Mouse (Mus musculus) layer of hippocampus, adult 11-12 months (tissue): ENCODE measurements around the gene Tcam1.
A peak's percentile ranks its signal among the peaks of the same experiment; 100 is the strongest.

Experiments used
- DNase-seq: peaks from one replicate; pipeline ENCODE4 v3.0.0; 2022; ENCODE audit warnings: low spot score

Tcam1 gene

DNA sequence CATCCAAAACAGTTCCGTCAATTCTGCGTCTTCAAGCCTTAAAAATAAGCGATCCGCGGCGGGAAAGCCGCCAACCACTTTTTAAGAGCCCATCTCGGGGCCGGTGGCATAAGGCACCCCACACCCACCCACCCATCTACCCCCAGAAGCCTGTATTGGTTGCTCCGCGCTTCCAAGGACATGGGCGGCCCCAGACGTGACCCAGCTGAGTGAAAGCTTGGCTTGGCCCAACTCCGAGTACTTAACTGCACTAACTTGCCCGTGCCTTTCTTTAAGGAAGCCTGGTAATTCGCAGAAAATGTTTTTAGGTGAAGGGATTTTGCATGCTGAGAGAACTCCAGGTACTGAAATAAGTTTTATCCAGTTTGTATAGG, 3.2 kb upstream of the Tcam1 start:
- DNase-seq, result no peak

DNA sequence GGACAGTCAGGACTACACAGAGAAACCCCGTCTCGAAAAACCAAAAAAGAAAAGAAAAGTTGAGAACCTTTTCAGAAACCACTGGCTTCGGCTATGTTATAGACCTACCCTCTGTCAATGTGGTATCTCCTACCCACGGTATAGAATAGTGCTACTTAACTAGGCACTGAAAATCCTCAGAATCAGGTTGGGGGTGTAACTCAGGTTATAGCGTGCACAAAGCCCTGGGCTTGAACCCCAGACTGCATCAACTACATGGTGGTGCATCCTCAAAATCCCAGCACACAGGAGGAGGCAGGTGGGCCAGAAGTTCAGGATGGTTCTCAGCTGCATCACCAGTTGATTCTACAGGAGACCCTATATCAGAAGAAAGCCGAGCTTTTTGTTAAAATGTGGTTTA, 2.7 kb upstream of the Tcam1 start:
- DNase-seq, result no peak

DNA sequence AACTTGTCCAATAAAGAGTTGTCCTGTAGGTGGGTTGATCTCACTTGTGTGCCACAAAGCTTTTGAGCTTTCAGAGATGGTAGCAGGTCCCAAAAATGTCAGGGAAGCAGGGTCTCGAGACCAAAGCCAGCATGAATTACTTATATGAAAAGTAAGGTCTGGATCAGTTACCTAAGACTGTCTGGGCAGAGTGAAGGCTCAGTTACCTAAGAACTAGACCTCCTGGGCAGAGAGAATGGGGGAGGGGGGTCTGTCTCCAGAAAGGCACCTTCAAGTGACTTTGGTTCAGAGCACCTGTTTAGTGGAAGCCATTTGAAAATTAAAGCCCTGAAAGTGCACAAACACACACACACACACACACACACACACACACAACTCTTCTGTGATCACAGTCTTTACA, 2.1 kb upstream of the Tcam1 start:
- no peak for DNase-seq

DNA sequence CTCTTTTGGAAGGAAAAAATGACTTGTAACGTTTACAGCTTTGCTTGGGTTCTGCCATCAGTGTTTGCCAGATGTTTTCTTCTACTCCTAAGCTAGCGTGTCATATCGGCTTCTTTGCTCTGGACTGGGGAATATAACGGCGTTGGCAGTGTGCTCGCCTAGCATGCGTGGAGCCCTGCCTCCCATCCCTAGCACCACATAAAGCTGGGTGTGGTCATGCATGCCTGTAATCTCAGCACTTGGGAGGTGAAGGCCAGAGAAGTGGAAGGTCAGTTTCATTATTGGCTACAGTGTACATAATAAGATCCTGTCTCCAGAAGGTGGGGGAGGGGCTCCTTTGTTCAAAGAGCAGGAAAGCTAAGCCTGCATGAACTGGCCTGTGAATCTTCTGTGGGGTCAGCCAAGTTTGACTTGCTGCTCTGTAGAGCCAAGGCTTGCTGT, 1.5 kb upstream of the Tcam1 start:
- no peak for DNase-seq

DNA sequence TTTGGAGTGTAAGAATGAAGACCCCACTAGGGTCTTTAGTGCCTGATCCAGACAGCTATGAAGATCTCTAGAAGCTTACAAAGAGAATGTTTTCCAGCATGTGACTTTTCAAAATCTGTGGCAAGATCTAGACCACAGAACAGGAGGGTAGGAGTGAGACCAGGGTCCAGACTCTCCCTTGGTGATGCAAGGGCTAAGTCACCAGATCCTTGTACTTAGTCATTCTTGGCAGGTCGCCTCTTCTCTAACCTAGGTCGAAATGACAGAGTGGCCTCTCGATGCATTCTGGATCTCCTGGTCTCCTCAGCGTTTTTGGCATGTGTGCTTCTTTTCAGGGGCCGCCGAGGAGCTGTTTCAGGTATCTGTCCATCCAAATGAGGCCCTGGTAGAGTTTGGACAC, 6.0 kb downstream of the Tcam1 start:
- no peak for DNase-seq

DNA sequence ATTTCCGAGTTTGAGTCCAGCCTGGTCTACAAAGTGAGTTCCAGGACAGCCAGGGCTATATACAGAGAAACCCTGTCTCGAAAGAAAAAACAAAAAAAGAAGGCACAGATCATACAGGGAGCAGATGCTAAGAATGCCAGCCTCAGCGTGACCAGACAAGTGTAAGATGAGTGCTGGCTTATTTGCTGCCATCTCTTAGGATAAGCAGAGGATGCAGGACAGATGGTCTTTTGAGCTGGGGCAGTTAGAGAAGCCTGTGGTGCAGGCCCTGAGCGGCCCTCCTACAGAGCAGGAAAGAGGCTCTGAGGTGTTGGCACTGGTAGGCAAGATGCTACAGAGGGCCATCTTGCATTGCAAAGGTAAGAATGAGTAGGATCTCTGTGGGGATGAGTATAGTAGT, 6.9 kb downstream of the Tcam1 start:
- no peak for DNase-seq

DNA sequence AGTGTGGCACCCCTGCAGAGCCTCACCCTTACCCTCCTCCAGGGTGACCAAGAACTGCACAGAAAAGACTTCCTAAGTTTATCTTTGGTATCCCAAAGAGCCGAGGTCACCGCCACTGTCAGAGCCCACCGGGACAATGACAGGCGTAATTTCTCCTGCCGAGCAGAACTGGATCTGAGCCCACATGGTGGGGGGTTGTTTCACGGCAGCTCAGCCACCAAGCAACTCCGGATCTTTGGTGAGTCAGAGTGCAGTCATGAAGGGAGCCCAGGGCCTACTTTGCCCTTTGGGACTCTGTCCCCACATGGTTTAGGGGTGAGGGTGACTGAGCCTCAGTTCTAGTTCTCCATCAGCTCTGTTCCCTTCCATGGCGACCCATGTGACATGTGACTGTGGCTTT, 7.7 kb downstream of the Tcam1 start:
- DNase-seq, result no peak

DNA sequence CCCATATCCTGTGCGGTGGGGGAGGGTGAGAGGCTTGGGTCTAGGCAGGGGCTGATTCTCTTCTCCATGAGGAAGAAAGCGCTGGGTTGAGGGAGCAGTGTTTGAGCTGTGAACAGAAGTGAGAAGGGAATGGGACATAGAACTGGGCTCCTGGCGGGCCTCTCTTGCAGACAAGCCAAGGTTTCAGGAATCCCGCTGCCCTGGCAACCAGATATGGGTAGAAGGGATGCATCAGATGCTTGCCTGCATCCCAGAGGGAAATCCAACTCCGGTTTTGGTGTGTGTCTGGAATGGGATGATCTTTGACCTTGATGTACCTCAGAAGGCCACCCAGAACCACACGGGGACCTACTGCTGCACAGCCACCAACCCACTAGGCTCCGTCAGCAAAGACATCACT, 9.7 kb downstream of the Tcam1 start:
- DNase-seq, result no peak

DNA sequence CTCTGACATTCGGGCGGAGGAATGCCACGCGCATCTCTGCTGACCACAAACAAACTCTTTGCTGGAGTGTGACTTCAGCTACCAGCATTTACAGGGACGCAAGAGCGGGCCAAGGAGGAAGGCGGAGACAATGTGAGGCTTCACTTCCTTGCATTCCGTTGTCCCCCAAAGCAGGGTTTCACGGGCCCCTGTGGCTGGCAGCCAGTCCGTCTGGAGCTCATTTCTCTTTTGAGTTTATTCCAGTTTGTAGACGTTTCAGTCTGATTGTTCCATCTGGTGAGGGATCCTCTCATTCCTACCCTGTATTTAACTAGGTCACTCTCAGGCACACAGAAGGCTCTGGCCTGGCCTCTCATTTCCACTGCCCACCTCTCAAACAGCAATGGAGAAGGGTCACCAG, 10.5 kb downstream of the Tcam1 start:
- no peak for DNase-seq

DNA sequence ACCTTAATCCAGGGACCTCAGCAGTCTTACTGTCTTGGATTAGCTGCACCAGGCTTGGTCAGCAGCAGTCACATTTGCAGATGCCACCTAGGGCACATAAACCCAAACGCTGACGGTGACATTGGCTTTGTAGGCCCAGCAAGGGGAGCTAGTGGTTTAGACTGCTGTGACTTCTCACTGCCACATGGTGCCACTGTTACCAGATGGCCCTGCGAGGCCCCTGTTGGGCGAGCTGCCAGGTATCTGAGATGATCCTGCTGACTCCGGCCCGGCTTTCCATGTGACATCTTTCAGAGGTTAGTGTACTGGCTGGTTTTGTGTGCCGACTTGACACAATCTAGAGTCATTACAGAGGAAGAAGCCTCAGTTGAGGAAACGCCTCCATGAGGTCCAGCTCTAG, 12.9 kb downstream of the Tcam1 start:
- no peak for DNase-seq

DNA sequence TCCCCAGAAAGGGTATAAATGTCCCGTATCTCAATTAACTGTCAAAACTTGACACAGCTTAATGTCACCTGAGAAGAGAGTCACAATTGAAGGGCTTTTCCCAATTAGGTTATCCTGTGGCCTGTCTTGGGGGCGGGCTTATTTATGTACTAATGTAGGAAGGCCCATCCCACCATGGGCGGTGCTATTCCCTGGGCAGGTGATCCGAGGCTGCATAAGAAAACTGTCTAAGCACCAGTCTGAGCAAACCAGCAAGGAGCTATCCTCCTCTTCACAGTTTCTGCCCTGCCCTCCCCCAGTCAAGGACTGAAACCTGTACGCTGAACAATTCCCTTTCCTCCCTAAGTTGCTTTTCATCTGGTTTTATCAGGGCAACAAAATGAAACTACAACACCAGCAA, 13.9 kb downstream of the Tcam1 start:
- no peak for DNase-seq

DNA sequence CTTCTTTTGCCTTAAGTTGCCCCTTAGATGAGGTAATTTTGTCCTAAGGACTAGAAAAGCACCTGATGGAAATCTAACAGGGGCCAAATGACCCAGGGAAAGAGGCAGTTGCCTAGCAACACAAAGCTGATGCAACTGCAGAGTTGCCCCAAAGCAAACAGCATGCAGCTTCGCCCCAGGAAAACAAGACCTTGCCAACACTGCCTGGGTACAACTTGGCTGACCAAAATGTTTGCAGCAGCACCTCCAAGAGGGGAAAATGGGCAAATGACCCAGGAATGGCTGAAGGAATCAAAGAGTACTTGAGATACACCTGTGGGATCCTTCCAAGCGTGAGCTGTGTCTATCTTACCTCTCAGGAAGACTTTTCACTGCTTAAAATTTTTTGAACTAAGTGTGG, 15.4 kb downstream of the Tcam1 start:
- no peak for DNase-seq

DNA sequence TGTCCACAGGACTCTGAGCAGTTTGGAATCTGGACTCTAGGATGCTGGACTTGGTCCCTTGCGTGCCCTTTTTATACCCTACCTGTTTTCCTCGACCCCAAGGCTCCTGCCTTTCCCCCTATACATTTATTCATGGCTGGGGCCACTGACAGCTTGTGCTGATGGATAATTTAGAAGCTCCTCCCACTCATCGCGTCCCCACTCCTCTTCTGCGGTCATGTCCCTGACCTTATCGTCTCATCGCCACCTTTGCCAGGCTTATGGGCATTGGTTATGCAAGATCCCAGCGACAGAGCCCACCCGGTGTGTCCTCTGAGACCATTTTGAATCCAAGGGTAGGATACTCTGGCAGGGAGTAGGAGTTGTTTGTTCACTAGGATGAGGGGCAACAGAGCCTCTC, 25.3 kb downstream of the Tcam1 start, which contains the start of gene Gh:
Gene Gh (minus strand): TSS at position 101 of the 400 bp plus-strand sequence.
- DNase-seq, result no peak

DNA sequence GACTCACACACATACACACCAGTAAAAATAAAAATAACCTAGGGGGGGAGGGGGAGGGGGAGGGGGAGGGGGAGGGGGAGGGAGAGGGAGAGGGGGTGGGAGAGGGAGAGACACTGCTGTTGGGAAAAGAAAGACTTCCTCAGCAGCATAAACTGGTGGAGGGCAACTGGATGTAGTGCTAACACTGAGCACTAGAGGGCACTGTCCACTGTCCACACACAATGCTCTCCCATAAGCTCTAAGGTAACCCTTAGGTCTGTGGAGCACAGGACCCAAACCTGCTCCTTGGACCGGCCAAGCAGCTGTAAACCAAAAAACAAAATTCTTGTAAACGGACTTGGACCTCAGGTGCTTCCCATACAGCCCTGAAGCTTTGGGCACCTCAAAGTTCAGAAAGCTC, 26.2 kb downstream of the Tcam1 start:
- peak; percentile 46 for DNase-seq

DNA sequence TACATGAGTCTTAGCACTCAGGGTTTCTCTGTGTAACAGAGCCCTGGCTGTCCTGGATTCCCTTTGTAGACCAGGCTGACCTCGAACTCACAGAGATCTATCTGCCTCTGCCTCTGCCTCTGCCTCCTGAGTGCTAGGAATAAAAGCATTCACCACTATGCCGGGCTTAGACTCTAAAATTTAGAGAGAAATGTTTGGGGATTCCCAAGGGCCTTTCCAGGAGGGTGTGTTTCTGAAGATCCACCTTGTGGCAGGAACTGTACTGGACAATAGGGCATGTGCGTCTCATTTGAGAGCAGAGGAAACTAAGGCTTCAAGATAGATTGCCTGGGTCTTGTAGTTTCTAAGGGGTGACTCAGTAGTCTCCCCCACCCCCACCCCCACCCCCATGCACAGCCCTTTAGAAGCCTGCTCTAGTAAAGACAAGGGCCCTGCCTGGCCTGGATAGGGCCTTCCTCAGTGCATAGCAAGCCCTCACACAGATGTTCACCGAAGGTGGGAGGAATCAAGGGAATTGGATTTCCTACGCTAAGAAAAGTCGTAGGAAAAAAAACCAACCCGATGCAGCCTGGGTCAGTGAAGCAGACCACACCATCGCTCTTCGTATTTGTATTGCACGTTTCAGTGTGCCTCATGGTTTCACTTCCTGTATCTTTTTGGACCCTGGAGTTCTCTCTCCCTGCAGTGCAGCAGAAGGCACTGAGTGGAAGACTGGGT, 29.0 kb downstream of the Tcam1 start:
- no peak for DNase-seq

DNA sequence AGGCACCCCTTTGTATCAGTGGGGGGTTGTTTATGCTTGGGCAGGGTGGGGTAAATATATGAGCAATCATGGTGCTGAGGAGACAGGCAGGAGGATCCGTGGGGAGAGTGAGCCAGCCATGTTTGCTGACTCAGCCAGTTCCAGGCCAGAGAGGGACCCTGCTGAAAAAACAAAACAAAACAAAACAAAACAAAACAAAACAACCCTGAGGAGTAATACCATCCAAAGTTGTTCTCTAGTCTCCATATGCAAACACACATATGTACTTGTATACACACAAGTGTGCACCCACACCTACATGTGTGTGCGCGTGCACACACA, 29.6 kb downstream of the Tcam1 start:
- DNase-seq, result no peak

DNA sequence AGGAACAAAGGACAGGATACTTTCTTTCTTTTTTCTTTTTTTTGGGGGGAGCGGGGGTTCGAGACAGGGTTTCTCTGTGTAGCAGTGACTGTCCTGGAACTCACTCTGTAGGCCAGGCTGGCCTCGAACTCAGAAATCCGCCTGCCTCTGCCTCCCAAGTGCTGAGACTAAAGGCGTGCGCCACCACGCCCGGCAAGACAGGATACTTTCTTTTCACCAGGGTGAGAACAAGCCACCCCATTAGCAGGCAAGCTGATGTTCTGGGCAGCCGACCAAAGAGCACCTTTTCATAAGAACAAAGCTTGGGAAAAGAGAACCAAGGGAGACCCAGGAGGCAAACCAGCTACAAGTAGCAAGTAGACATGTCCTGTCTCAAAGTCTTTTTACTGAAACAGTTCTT, 30.3 kb downstream of the Tcam1 start:
- DNase-seq, result no peak

DNA sequence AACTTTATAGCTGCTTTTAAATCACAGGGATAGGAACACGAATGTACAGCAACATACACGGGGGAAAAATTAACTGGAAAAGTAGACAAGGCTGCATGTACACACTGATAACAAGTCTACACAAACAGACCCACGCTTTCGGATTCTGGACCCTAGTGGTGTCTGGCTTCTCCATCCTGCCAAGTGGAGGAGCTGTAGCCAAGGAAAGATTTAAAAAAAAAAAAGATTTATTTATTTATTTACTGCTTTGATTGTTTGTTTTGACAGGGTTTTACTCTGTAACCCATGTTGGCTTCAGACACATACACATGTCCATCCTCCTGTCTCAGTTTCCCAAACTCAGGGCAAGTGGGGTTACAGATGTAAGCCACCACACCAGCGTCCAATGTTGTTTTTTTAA, 31.0 kb downstream of the Tcam1 start:
- no peak for DNase-seq

DNA sequence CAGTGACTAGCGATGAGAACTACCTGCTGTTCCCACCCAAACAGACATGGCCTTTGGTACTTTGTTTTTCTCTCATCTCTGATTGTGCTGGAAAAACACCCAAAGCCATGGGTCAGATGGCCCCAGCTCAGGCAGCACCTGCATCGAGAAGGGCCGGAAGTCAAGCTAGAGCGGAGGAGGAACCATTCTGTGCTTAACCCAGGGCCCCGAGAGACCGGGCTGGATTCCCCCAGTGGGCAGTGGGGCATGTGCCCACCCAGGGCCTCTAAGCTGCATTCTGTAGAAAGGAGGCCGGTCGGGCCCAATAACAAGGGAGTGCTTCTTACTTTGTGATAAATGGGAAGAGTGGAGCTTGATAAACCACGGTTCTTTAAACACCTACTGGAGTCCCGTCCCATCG, 31.7 kb downstream of the Tcam1 start:
- DNase-seq, result no peak

DNA sequence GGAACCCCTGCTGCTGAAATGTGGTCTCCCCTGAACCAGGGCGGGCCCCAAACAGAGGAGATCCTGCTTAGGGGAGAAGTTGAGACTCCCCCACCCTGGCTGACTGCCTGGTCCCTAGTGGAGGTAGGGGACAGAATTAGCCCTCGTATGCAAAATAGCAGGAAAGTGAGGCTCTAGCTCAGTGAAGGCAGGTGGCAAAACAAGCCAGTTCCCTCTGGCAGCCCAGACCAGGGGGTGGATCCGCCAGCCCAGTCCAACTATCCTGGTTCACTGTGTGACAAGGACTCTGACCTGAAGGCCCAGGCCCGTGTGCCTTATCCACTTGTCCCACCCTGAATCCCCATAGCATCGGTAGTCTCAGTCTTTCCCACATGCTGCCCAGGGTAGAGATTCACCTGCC, 33.7 kb downstream of the Tcam1 start:
- no peak for DNase-seq

DNA sequence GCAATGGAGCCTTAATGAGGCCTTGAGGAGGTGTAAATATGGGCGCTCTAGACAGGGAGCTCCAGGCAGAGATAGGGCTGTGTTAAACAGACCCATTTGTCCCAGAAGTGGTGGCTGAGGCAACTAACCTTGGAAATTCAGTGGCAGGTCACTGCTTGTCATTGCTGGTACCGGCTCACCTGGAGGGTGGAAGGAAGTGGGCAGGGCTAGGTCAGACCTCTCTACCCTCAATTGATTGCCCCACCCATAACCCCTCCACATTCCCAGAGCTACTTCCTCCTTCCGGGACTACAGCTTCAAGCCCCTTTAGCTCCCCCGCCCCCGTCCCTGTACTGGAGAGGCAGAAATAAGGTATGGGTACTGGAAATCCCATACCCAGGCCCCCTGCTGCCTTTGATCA, 37.1 kb downstream of the Tcam1 start:
- DNase-seq, result no peak

DNA sequence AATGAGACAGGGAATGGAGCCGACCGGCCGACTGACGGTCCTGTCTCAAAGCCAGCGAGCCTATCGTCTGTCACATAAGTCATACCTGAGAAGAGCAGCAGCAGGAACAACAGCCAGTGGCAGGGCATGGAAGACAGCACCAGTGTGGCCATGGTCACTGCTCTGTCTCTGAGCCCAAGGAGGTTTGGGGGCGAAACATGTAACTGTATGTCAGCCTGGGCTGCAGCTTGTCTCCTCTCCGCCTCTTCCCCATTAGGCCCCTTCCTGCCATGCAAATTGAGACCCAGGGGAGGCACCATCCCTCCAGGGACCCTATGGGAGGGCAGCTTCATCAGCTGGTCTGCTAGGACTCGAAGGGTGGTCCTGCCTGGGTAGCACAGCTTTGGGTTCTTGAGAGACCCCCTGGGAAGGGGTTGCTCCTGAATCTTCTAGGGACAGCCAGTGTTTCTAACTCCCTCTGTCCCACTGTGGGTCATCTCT, 37.9 kb downstream of the Tcam1 start, which contains the start of gene Cd79b:
Gene Cd79b (minus strand): TSS at position 430 of the 480 bp plus-strand sequence.
- no peak for DNase-seq

DNA sequence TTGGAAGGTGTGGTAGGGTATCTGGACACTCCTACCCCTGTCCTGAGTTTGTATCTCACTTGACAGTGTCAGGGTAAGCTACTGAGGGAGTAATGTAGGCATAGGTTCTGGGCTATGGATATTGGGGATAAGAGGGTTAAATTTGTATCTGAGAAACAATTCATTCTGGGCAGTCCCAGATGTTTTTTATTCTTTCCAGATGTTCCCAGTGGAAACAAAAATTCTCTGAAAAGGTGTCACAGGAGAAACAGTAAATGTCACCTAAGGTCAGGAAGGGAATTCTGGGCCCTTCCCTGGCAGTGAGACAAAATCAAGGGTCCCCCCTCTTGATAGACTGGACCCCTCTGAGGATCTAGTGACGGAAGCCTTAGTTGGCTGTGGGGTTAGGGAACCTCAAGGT, 39.9 kb downstream of the Tcam1 start:
- DNase-seq, result no peak

DNA sequence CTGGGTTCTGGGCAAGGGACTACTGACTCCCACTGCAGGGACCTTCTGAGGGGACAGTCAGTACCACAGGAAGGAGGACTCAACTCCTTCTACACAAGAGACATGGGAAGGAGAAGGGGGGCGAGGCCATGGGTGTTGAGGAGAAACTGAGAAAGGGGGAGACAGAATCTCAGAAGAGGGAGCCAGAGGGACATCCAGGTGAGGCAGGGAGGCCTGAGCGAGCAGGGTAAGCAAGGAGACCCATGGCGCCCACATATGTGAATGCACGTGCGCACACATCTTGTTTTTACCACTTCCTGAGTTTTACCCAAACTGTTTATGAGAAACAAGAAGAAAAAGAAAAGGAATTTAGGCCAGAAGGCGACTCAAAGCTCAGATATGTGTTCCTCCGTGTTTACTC, 41.3 kb downstream of the Tcam1 start:
- DNase-seq, result no peak
